Mouse (Mus musculus): ENCODE data around the gene Cdc37. TPM values are rescaled to one million over a fixed set of nuclear protein-coding genes. Genes with fewer than 3 reads are reported as not detected.
A peak's percentile ranks its signal among the peaks of the same experiment; 100 is the strongest.
"Not testable (repeated sequence)": the region's sequence is repeated elsewhere in the genome, so short reads cannot be mapped to it uniquely, and the experiment has no call there.

Cdc37 gene
- total RNA-seq (2017) = 174 to 287 TPM (median 193 TPM) in 3 replicates

GRCm38 (mm10) chr9:21149654-21150419, at the start of gene Cdc37:
Gene Cdc37, minus strand, starts transcription at chr9:21149982.
- peak; percentile 81 for ATAC-seq (replicated peaks; ENCODE audit: insufficient number of reproducible peaks, low FRiP score, low TSS enrichment, poor library complexity, severe bottlenecking)

GRCm38 (mm10) chr9:21198960-21199359, 49.2 kb upstream of the Cdc37 start:
- ATAC-seq (replicated peaks; ENCODE audit: insufficient number of reproducible peaks, low FRiP score, low TSS enrichment, poor library complexity, severe bottlenecking) = no peak

- ATAC-seq (replicated peaks; ENCODE audit: insufficient number of reproducible peaks, low FRiP score, low TSS enrichment, poor library complexity, severe bottlenecking) = no peak
Observed at GRCm38 (mm10) chr9:21197981-21198380, 48.2 kb upstream of the Cdc37 start.

- ATAC-seq (replicated peaks; ENCODE audit: insufficient number of reproducible peaks, low FRiP score, low TSS enrichment, poor library complexity, severe bottlenecking) = no peak
Observed at GRCm38 (mm10) chr9:21196521-21197433, 47.0 kb upstream of the Cdc37 start.

DNA sequence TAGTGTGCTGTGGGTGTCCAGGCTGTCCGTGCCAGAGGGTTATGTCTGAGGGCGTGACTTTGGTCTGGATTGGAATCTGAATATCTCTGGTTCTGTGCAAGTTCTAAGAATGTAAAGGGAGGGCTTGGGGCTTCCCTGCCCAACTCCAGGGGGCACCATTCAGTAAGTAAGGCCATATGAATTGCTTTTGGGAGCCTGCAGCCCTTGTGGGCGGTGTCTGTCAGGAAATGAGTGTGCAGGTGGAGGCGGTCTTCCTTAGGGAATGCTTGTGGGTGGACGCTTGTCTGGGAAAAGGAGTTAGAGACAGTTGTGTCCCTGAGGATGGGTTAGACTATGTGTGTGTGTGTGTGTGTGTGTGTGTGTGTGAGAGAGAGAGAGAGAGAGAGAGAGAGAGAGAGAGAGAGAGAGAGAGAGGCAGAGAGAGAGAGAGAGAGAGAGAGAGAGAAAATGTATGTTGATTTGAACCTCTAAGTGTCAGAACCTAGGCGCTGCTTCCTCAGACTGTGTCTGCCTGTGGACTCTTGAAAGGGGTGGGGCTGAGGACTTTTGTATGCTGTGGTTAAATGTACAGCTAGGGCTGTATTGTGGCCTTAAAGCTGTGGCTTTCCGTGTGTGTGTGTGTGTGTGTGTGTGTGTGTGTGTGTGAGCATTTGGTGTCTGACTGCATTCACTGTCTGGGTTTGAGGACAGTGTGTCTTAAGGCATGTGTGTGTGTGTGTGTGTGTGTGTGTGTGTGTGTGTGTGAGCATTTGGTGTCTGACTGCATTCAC, 46.1 kb upstream of the Cdc37 start:
- ATAC-seq (replicated peaks; ENCODE audit: insufficient number of reproducible peaks, low FRiP score, low TSS enrichment, poor library complexity, severe bottlenecking) = not testable (repeated sequence)

- peak; percentile 57; the same call in 1 of the 2 replicates for ATAC-seq (replicated peaks; ENCODE audit: insufficient number of reproducible peaks, low FRiP score, low TSS enrichment, poor library complexity, severe bottlenecking)
Observed at GRCm38 (mm10) chr9:21194787-21195493, 45.2 kb upstream of the Cdc37 start.

DNA sequence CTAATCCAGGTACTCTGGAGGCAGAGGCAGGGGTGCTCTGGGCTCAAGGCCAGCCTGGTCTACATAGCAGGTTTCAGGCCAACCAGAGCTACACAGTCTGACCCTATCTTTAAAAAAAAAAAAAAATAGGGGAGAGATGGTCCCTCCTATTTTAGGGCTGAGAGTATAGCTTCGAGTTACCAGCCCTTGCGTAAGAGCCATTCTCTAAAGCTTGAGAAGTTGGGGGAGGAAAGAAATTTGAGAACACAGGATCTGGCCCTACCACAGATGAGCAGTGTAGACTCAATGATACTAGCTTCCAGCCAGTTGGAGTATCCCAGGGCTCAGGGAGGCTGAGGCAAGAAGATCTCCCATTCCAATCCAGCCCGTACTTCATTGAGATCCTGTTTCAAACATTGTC, 44.0 kb upstream of the Cdc37 start:
- no peak for ATAC-seq (replicated peaks; ENCODE audit: insufficient number of reproducible peaks, low FRiP score, low TSS enrichment, poor library complexity, severe bottlenecking)

DNA sequence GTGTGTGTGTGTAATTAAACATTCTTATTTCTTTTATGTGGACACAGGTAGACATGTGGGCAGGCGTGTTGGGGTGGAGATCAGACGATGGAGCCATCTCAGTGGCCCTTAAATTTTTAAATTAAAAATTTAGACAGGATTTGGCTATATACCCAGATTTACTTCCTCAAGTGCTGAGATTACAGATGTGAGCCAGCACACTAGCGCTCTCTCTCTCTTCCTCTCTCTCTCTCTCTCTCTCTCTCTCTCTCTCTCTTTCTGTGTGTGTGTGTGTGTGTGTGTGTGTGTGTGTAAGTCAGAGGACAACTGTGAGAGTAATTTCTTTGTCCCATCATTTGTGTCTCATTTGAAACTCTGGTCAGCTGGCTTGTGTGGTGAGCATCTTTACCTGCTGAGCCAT, 40.9 kb upstream of the Cdc37 start:
- ATAC-seq (replicated peaks; ENCODE audit: insufficient number of reproducible peaks, low FRiP score, low TSS enrichment, poor library complexity, severe bottlenecking) = no peak

DNA sequence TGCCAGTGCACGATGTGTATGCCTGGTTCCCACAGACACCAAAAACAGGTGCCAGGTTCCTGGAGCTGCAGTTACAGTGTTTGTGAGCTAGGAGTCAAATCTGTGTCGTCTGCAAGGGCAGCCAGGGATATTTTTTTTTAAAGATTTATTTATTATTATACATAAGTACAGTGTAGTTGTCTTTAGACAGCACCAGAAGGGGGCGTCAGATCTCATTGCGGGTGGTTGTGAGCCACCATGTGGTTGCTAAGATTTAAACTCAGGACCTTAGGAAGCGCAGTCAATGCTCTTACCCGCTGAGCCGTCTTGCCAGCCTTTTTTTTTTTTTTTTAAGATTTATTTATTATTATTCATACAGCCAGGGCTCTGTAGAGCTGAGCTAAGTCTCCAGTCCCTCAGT, 40.1 kb upstream of the Cdc37 start:
- ATAC-seq (replicated peaks; ENCODE audit: insufficient number of reproducible peaks, low FRiP score, low TSS enrichment, poor library complexity, severe bottlenecking) = no peak

DNA sequence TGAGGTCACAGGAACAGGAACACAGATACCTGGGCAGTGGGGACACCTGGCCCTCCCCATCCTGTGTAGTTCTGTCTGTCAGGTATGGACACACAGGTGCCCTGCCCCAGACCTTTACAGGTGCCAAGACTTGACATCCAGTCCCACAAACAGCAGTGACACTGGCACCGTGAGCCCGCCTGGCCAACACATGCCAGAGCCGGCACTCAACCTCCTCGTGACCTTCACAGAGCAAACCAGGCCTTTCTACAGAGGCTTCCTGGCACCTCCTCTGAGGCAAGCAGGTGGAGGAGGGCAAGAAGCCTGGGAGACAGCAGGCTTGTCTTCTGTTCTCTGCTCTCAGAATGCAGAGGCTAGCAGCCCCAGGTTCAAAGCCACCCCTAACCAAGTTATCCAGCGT, 35.7 kb upstream of the Cdc37 start:
- ATAC-seq (replicated peaks; ENCODE audit: insufficient number of reproducible peaks, low FRiP score, low TSS enrichment, poor library complexity, severe bottlenecking) = no peak

GRCm38 (mm10) chr9:21184733-21185132, 35.0 kb upstream of the Cdc37 start:
- ATAC-seq (replicated peaks; ENCODE audit: insufficient number of reproducible peaks, low FRiP score, low TSS enrichment, poor library complexity, severe bottlenecking) = no peak

GRCm38 (mm10) chr9:21183905-21184413, 34.2 kb upstream of the Cdc37 start:
- peak; percentile 71 for ATAC-seq (replicated peaks; ENCODE audit: insufficient number of reproducible peaks, low FRiP score, low TSS enrichment, poor library complexity, severe bottlenecking)

DNA sequence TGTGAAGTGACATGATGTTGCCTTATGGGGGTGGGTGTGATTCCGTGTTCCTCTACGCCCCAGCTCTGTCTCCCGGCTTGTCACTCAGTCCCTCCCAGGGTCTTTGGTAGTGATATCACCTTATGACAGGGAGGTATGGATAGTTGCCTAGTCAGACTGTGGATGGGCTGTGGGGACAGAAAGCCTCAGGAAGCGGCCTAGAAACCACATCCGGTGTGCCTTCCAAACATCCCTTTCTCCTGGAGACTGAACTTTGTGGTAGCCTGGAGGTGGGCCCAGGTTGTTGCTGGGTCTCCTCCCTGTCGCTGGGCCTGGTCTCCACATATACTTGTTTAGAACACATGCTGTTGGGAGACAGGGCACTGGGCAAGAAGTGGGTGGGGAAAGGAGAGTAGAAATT, 33.6 kb upstream of the Cdc37 start:
- ATAC-seq (replicated peaks; ENCODE audit: insufficient number of reproducible peaks, low FRiP score, low TSS enrichment, poor library complexity, severe bottlenecking) = 0 out of 2 replicates have a peak, but pooled peaks have one; percentile 0

DNA sequence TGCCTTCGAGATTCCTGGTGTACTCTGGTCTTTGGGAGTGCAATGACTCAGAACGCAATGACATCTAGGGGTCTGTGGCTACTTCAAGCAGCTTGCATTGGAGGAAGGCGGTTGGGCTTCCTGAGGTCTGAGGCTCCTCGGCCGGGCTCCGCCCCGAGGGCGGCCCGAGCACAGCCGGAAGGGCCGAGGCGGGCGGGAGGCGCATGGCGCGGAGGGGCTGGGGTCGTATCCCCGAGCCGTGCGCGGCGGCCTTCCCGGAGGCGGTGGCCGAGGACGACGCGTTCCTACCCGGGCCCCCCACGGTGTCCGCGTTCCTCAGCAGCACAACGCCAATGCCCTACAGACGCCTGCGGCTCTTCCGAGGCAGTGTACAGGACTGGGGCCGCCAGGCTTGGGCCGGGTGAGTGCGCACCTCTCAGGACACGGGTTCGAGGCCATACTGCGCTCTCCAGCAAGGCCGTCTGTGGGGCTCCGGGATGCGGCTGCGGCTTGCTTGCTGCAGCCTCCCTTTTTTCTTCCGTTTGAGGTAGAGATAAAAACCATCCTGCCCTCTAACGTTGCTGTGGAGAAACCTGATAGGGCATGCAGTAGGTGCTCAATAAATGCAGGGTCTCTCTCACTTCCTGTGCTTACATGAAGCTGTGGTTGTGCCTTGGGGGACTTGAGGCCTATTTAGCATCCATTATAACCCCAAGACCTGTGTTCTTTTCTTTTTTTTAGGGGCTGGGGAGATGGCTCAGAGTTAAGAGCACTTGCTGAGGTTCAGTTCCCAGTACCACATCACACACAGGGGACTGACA, 31.8 kb upstream of the Cdc37 start:
- no peak for ATAC-seq (replicated peaks; ENCODE audit: insufficient number of reproducible peaks, low FRiP score, low TSS enrichment, poor library complexity, severe bottlenecking)

DNA sequence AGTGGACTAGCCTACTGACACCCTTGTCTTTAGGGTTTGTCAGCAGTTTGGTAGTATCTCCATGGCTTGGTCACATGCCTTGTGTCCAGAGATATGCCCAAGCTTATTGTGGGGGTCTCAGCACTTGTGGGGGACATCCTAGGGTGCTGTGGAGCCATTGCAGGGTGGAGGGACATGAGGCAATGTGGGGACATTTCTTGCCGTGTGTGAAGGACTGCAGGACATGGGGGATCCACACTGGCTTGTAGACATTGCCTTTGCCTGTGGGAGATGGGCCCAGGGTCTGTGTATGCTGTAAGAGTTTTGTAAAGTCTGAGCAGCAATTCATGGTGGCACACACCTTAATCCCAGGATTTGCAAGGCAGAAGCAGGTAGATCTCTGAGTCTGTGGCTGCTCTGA, 31.1 kb upstream of the Cdc37 start:
- ATAC-seq (replicated peaks; ENCODE audit: insufficient number of reproducible peaks, low FRiP score, low TSS enrichment, poor library complexity, severe bottlenecking) = no peak

GRCm38 (mm10) chr9:21180402-21180801, 30.6 kb upstream of the Cdc37 start:
- no peak for ATAC-seq (replicated peaks; ENCODE audit: insufficient number of reproducible peaks, low FRiP score, low TSS enrichment, poor library complexity, severe bottlenecking)

DNA sequence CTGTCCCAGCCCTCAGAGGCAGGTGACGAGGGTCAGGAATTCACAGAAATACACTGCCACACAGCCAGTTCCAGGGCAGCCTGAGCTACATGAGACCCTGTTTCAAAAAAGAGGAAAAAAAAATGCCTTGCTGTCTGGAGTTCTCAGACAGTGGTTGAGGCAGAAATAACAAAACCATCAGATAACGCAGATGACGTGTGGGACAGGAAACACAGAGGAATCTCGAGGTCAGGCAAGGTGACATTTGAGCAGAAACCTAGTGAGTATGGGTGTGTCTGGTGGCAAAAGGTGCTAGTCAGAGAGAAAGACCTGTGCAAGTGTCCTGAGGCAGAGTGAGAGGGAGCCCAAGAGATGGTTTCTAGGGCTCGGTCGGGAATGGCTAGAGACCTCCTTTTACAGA, 22.6 kb upstream of the Cdc37 start:
- ATAC-seq (replicated peaks; ENCODE audit: insufficient number of reproducible peaks, low FRiP score, low TSS enrichment, poor library complexity, severe bottlenecking) = no peak

DNA sequence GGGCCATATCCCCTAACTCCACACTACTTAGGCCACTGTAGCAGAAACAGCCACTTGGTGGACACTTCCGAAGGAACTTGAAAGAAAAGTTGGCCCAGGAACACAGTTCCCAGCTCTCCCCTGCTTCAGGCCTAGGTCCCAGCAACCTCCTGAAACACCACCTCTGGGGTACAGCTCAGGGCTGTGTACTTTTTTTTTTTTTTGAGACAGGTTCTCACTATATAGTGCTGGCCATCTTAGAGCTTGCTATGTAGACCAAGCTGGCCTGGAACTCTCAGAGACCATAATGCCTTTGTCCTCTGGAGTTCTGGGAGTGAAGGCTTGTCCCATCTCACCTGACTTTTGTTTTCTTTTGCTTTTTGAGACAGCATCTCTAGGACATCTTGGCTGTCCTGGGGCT, 19.4 kb upstream of the Cdc37 start:
- ATAC-seq (replicated peaks; ENCODE audit: insufficient number of reproducible peaks, low FRiP score, low TSS enrichment, poor library complexity, severe bottlenecking) = no peak

All from monocyte, adult 5-6 weeks (primary cell).